Mouse (Mus musculus) NIH3T3 (cell line): ENCODE results near the gene Stox2.

ENCODE experiments used
- DNase-seq: peaks from one replicate; pipeline ENCODE4 v3.0.0-alpha.2; 2012; ENCODE audit warnings: low read depth

Gene Stox2

GRCm38 (mm10) chr8:47354523-47355168 is 91.5 kb downstream of the Stox2 start:
- peak; percentile 23 for DNase-seq

- peak; percentile 39 for DNase-seq
These were observed 94.1 kb downstream of the Stox2 start for GRCm38 (mm10) chr8:47351914-47352701.

DNA sequence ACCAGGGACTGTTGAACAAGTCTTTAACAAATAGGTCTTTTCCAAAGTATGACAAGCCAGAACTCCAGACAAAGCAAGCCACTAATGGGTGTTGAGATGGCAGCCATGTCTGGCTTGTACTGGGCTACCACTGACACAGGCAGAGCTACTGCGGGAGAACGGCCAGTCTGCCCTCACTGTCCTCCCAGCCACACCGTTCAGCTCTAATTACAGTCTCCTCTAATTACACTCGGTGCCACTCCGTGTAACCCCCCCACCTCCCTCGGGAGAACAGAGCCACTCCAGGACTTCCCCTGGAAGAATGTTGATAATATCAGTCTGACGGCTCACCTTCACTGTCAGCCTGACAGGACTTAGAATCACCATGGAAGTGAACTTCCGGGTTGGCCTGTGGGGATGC is 97.1 kb downstream of the Stox2 start:
- DNase-seq: no peak

DNA sequence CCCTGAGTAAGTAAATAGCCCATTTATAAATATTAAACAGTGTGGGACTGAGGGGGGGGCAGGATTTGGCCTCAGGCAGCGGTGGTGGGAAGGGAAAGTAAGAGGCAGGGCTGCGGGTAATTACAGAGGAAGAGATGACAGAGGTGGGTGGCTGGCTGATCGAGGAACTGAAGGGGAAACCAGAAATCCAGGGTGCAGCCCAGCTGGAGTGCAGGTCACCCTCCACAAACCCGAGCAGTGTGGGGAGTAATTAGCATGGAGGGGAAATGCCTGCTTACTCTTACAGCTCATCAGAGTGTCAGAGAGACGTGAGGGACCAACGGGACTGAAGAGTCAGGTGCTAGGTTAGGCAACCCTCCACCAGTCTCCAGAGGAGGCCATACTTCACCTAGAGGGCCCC is 98.4 kb downstream of the Stox2 start:
- DNase-seq: no peak

DNA sequence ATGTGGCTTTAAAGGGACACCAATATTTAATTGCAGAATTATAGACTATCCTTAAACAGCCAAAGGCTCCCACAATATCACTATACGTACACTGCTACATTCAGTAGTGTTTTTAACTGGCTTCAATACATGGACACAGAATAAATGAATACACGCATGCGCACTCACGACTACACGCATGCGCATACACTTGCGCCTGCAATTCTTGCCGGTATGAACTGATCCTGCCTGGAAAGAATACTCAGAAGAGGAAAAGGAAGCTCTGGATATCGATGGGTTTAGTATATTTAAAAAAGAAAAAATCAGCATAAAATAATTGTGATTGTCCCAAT is 100.4 kb downstream of the Stox2 start:
- no peak for DNase-seq

DNA sequence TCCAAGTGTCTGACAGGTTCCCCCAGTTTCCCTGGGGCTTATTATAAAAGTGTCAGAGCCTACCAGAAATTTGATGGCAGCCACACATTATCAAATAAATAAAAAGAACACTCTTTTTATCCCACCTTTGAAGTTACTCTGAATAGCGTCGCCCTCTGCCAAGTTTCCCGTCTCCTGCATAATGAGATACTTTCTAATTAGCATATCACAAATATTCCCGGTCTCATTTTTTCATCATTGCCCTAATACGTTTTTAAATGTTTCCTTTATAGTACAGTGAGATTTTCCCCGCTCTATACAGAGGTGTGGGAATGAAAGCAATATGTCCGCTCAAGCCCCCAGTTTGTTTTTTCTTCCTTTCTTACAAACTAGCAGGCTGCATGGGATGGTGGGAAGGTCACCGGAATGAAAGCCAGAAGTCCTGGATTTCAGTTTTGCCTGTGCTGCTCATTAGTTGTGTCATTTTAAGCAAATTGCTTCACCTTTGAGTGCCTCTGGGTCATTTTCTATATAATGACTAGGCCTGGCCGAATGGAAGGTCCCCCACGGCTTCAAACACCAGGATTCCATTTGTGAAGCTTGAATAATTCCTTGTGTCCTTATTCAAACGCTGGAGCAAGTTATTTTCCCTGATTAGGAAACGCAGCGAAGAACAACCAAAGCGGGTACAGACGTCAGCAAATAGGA is 100.9 kb downstream of the Stox2 start:
- DNase-seq: no peak

- no peak for DNase-seq
These were observed 104.7 kb downstream of the Stox2 start for GRCm38 (mm10) chr8:47341474-47341873.

- no peak for DNase-seq
These were observed 107.4 kb downstream of the Stox2 start for GRCm38 (mm10) chr8:47338691-47339323.

- no peak for DNase-seq
These were observed 109.7 kb downstream of the Stox2 start for GRCm38 (mm10) chr8:47336433-47336832.

- no peak for DNase-seq
These were observed 110.2 kb downstream of the Stox2 start for GRCm38 (mm10) chr8:47335940-47336339.

DNA sequence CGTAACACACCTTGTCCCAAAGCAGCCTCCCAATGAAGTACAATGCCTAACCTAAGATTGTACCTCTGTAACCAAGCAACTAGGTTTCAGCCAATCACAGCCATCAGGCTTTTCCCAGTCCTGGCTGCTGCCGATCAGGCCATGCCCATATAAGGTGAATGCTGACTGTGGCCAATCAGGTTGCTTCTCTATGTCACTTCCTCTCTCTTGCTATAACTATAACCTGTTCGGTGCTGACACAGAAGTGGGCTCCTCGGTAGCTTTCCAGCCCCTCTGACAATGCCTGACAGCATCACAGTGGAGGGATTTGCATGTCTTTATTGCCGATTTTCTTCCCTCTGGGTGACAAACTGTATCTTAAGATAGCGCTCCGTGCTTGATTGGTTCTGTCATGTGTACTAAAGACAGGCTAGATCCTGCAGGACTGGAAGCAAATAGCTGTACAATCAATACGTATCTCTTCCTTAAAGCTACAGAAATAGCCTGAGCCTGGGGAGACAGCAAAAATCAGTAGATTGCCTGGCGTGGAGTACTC is 111.9 kb downstream of the Stox2 start:
- DNase-seq: no peak

GRCm38 (mm10) chr8:47332941-47333340 is 113.2 kb downstream of the Stox2 start:
- no peak for DNase-seq

DNA sequence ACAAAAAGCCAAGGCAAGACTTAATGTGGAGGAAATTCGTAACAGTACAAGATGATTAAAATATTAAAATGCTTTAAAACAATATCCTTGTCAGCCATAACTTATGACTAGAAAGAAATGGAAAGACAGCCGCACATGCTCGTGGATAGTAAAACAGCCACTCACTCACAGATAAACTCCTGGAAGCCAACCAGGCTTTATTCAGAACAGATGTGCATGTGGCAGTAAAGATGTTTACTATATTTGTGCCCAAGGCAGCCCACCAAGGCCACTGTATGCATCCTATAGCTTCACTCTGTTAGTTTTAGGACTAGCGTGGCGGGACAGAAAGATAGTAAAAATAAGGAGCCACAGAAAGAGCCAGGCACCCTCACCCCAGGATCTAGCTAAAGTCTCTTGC is 115.2 kb downstream of the Stox2 start:
- DNase-seq: no peak

GRCm38 (mm10) chr8:47326348-47326747 is 119.8 kb downstream of the Stox2 start:
- peak; percentile 4 for DNase-seq

- DNase-seq: no peak
These were observed 121.9 kb downstream of the Stox2 start for GRCm38 (mm10) chr8:47324117-47324820.

DNA sequence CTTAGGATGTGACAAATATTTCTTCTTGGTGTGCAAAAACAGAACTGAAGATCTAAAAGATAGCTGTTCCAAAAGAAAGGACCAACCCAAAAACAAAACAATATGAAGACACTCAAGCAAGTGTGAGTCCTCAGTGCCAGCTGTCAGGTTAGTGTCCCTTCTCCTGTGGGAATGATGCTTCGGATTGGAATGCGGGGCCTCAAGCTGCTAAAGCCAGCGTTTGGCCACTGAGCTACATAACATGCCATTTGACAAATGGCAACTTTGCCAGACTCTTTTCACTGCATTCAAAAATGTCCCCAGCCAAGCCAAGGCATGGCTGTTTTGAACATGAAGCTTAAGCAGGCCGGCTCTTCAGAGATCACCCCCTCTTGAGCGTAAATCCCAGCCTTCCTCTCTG is 124.9 kb downstream of the Stox2 start:
- DNase-seq: no peak

DNA sequence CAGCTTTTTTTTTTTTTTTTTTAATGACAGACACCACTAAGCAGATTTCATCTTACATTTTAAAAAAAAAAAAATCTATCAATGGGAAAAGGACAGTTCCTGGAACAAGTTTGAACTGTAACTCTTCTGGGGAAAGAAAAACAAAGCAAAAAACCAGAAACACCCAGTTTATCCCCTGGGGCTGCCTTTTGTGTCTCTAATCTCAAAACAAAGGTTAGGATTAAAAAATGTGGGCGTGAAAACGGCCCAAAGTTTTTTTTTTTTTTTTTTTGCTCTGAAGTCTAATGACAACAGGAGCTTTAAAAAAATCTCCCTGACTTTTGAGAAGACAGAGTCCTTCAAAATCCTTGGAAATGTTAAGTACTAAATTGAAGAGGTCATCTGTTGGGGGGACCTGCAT is 125.5 kb downstream of the Stox2 start:
- no peak for DNase-seq

- DNase-seq: no peak
These were observed 127.7 kb downstream of the Stox2 start for GRCm38 (mm10) chr8:47318468-47318867.

GRCm38 (mm10) chr8:47308176-47308575 is 138.0 kb downstream of the Stox2 start:
- DNase-seq: no peak

DNA sequence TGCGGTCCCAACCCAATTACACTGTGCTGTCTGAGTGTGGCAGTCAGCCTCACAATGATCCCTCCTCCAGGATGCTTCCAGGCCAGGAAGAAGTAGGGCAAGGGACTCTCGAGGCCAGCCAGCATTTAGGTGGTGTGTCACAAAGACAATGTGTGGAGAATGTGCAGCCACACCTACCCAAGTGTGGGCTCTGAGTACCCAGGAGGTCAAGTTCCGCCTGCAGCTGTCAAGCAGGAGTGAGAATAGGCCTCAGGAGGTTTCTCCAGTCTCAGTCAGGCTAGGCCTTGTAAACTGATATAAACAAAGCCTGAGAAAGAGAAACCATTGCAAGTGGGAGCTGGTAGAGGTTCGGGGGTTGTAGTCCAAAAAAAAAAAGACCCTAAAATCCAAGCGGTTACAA is 139.8 kb downstream of the Stox2 start:
- DNase-seq: no peak

DNA sequence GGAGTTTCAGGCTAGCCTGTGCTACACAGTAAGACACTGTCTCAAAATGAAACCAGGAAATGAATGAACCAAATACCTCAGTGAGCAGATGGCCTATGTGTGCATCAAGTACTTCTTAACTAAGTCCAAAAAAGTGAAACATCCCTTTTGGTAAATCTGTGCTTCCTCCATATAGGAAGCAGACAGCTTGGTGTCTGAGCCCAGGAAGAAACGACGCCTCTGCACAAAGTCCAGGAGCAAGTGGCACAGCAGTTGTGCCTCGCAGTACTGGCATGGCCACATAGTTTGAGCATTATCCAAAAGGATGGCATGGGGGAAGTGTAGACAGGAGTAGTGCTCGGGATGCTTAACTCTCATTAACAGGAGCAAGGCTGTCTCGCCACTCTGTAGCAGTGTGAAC is 140.3 kb downstream of the Stox2 start:
- no peak for DNase-seq

GRCm38 (mm10) chr8:47298460-47298859 is 147.7 kb downstream of the Stox2 start:
- DNase-seq: no peak
